Mouse (Mus musculus): ENCODE measurements around the gene Syne1. TPM values are rescaled to one million over a fixed set of nuclear protein-coding genes. Genes with fewer than 3 reads are reported as not detected.

Gene Syne1
- total and polyA plus RNA-seq, 2 experiments, result 9.6 to 26.4 TPM

DNA sequence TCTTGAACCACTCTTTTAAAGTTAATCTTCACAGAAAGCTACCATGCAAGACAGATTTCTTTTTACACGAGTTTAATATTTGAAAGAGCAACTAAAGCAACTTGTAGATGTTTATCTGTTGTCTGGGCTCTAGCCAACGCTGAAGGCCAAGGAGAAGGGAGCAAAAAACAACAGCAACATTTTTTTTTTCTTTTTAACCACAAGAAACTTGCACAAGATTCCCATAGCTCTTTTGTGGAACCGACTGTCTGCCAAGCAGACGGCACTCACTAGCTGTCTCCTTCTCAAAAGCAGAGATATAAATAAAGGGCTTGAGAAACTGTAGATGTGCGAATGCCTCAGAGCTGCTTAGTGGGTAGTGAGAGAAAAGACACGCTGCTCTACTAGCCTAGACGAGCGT is 391.6 kb downstream of the Syne1 start:
- 82% methylated on average over 8 of the region's 8 CpGs for WGBS
- H3K4me3 ChIP-seq (ENCODE audit: insufficient read depth, low read depth, low read length), result no peak overlapping the region
- no peak for DNase-seq (ENCODE audit: extremely low read depth, low read depth, low spot score)
- peaks cover 30% of the 10 kb centered on the region for H3K36me3 ChIP-seq (ENCODE audit: control insufficient read depth, insufficient read depth, low read length)
- no peaks in the 10 kb centered on the region; the same call in 1 of the 2 replicates for H3K79me2 ChIP-seq (ENCODE audit: control insufficient read depth, insufficient read depth, low read length)
- H3K4me1 ChIP-seq (ENCODE audit: control insufficient read depth, insufficient read depth, low read length), result no peaks in the 10 kb centered on the region
- no peak overlapping the region for H3K27ac ChIP-seq (replicated peaks; ENCODE audit: insufficient read depth, low read depth, low read length)
- no peaks in the 10 kb centered on the region for H3K27me3 ChIP-seq (ENCODE audit: control insufficient read depth, insufficient read depth, low read length)
- no peak for TF ChIP-seq CTCF (IDR thresholded peaks at IDR 0.05; ENCODE audit: low read depth, low read length)
- TF ChIP-seq POLR2A (IDR thresholded peaks at IDR 0.05; ENCODE audit: extremely low read depth, insufficient read depth, low read length), result no peak
- no peak overlapping the region for H3K9ac ChIP-seq (ENCODE audit: low read depth, low read length)

DNA sequence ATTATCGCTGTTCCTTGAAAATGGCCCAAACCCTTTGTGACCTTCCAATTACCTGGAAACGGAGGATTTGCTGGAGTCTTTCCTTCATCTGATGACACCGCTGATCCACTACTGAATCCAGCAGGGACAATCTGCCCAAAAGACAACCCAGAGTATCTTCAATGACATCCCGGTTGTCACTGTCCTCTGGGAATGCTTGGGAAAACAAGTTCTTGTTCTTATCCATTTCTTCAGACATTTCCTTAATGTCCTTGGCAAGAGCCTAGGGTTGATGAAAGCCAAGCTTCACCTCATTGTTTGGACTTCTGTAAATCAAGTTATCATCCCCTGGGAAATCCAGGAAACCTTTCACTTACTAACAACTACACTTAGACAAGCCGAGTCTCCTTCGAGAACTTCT is 398.2 kb downstream of the Syne1 start:
- no peak overlapping the region for H3K9ac ChIP-seq (ENCODE audit: low read depth, low read length)
- peaks cover 45% of the 10 kb centered on the region for H3K36me3 ChIP-seq (ENCODE audit: control insufficient read depth, insufficient read depth, low read length)
- DNase-seq (ENCODE audit: extremely low read depth, low read depth, low spot score), result no peak
- no peak overlapping the region for H3K27ac ChIP-seq (replicated peaks; ENCODE audit: insufficient read depth, low read depth, low read length)
- TF ChIP-seq CTCF (IDR thresholded peaks at IDR 0.05; ENCODE audit: low read depth, low read length) (no peak), POLR2A (IDR thresholded peaks at IDR 0.05; ENCODE audit: extremely low read depth, insufficient read depth, low read length) (no peak)
- no peak overlapping the region for H3K4me3 ChIP-seq (ENCODE audit: insufficient read depth, low read depth, low read length)
- H3K79me2 ChIP-seq (ENCODE audit: control insufficient read depth, insufficient read depth, low read length), result no peaks in the 10 kb centered on the region; the same call in 1 of the 2 replicates
- no peaks in the 10 kb centered on the region for H3K4me1 ChIP-seq (ENCODE audit: control insufficient read depth, insufficient read depth, low read length)
- no peaks in the 10 kb centered on the region for H3K27me3 ChIP-seq (ENCODE audit: control insufficient read depth, insufficient read depth, low read length)
- 90% methylated on average over 6 of the region's 6 CpGs for WGBS

DNA sequence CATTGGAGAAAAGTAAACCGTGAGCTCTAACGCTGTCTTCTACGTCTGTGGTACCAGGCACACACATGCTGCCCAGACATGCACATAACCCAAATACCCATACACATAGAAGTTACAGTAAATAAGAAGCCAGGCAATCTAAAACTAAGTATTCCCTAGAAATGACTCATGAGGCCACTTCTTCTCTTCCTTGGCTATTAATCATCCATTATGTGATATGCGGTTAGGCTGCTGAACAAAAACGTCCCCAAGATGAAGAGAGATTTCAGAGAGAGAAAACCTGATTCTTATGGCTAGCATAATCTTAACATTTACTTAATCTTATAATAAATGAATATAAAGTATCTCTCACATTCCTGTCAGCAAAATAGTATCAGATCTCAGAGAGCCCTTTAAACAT is 409.8 kb downstream of the Syne1 start:
- Histone ChIP-seq H3K4me1 (ENCODE audit: control insufficient read depth, insufficient read depth, low read length) (no peaks in the 10 kb centered on the region), H3K9ac (ENCODE audit: low read depth, low read length) (no peak overlapping the region), H3K4me3 (ENCODE audit: insufficient read depth, low read depth, low read length) (no peak overlapping the region), H3K27ac (replicated peaks; ENCODE audit: insufficient read depth, low read depth, low read length) (no peak overlapping the region), H3K27me3 (ENCODE audit: control insufficient read depth, insufficient read depth, low read length) (no peaks in the 10 kb centered on the region), H3K36me3 (ENCODE audit: control insufficient read depth, insufficient read depth, low read length) (peaks cover 56% of the 10 kb centered on the region), H3K79me2 (ENCODE audit: control insufficient read depth, insufficient read depth, low read length) (no peaks in the 10 kb centered on the region)
- WGBS, result 92% methylated on average over 5 of the region's 5 CpGs
- no peak for DNase-seq (ENCODE audit: extremely low read depth, low read depth, low spot score)
- TF ChIP-seq POLR2A (IDR thresholded peaks at IDR 0.05; ENCODE audit: extremely low read depth, insufficient read depth, low read length) (no peak), CTCF (IDR thresholded peaks at IDR 0.05; ENCODE audit: low read depth, low read length) (no peak)

DNA sequence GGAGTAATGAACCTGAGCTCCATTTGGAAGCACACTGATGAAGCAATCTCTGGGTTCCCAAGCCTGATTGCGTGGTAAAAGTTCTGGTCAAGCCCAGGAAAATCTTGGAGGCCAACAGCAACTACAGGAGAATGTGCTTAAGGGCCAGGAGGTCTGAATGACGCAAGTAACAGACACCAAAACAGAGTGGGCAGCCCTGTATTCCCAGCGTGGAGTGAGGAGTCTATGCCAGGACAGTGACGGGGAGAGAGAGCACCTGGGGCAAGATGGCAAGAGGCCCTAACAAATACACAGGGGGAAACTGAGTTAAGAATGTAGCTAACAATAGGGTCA is 411.4 kb downstream of the Syne1 start:
- Histone ChIP-seq H3K79me2 (ENCODE audit: control insufficient read depth, insufficient read depth, low read length) (no peaks in the 10 kb centered on the region), H3K27me3 (ENCODE audit: control insufficient read depth, insufficient read depth, low read length) (no peaks in the 10 kb centered on the region), H3K27ac (replicated peaks; ENCODE audit: insufficient read depth, low read depth, low read length) (no peak overlapping the region), H3K9ac (ENCODE audit: low read depth, low read length) (no peak overlapping the region), H3K4me3 (ENCODE audit: insufficient read depth, low read depth, low read length) (no peak overlapping the region), H3K36me3 (ENCODE audit: control insufficient read depth, insufficient read depth, low read length) (peaks cover 47% of the 10 kb centered on the region), H3K4me1 (ENCODE audit: control insufficient read depth, insufficient read depth, low read length) (no peaks in the 10 kb centered on the region)
- DNase-seq (ENCODE audit: extremely low read depth, low read depth, low spot score), result no peak
- TF ChIP-seq CTCF (IDR thresholded peaks at IDR 0.05; ENCODE audit: low read depth, low read length) (no peak), POLR2A (IDR thresholded peaks at IDR 0.05; ENCODE audit: extremely low read depth, insufficient read depth, low read length) (no peak)
- 85% methylated on average over 4 of the region's 4 CpGs for WGBS

DNA sequence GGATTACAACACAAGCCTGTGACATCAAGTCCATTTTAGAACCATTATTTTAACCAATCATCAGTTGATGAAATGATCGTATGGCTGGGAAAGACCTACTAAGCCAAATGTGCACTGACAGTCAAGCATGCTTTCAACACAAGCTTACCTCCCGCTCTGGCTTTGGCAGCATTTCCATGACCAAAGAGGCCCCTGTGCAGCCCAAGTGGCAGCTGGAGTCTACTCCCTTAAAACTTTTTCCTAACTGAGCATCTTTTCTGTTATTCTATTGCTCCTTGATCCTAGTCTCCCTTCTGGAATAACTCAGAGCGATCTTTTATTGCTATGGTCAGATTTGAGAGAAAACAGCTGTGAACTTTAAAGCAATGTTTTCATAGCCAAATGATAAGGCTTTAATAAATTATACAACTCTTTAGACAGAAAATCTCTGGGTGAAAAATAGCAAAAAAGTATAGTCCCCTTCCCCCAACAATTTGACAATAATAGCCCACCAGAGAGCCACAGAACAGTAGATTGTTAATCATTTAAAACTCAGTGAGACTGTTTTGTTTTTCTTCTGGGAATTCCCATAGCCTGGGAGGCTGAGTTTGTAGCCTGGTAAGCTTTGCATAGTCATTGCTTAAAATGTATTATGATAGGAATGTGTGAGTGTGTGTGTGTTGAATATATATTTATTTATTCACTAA is 411.9 kb downstream of the Syne1 start:
- Histone ChIP-seq H3K4me1 (ENCODE audit: control insufficient read depth, insufficient read depth, low read length) (no peaks in the 10 kb centered on the region), H3K36me3 (ENCODE audit: control insufficient read depth, insufficient read depth, low read length) (peaks cover 42% of the 10 kb centered on the region), H3K9ac (ENCODE audit: low read depth, low read length) (no peak overlapping the region), H3K27ac (replicated peaks; ENCODE audit: insufficient read depth, low read depth, low read length) (no peak overlapping the region), H3K27me3 (ENCODE audit: control insufficient read depth, insufficient read depth, low read length) (no peaks in the 10 kb centered on the region), H3K4me3 (ENCODE audit: insufficient read depth, low read depth, low read length) (no peak overlapping the region), H3K79me2 (ENCODE audit: control insufficient read depth, insufficient read depth, low read length) (no peaks in the 10 kb centered on the region)
- 89% methylated on average over 3 of the region's 3 CpGs for WGBS
- TF ChIP-seq CTCF (IDR thresholded peaks at IDR 0.05; ENCODE audit: low read depth, low read length) (no peak), POLR2A (IDR thresholded peaks at IDR 0.05; ENCODE audit: extremely low read depth, insufficient read depth, low read length) (no peak)
- DNase-seq (ENCODE audit: extremely low read depth, low read depth, low spot score), result no peak

DNA sequence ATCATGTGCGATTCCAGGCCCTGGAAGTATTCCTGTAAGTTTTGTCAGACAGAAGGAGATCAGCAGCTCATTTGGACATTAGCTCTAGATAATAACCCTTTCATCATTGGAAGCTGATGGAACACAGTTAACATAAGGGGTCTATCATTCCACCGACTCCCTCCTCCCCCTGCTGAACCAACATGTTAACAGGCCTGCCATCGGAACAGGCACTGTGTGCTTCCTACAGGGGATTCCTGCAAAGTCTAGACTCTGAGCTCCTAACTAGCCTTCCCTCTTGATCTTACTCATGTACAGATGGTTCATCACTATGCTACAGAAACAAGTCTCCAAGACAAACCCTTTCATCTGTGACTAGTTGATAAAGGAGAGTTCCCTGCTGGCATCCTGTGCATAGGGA is 419.2 kb downstream of the Syne1 start:
- H3K9ac ChIP-seq (ENCODE audit: low read depth, low read length), result no peak overlapping the region
- no peak for TF ChIP-seq POLR2A (IDR thresholded peaks at IDR 0.05; ENCODE audit: extremely low read depth, insufficient read depth, low read length)
- TF ChIP-seq CTCF (IDR thresholded peaks at IDR 0.05; ENCODE audit: low read depth, low read length), result no peak
- no peaks in the 10 kb centered on the region; the same call in 1 of the 2 replicates for H3K4me1 ChIP-seq (ENCODE audit: control insufficient read depth, insufficient read depth, low read length)
- WGBS, result 92% methylated on average over 3 of the region's 3 CpGs
- no peaks in the 10 kb centered on the region for H3K79me2 ChIP-seq (ENCODE audit: control insufficient read depth, insufficient read depth, low read length)
- no peaks in the 10 kb centered on the region for H3K27me3 ChIP-seq (ENCODE audit: control insufficient read depth, insufficient read depth, low read length)
- no peak overlapping the region for H3K4me3 ChIP-seq (ENCODE audit: insufficient read depth, low read depth, low read length)
- no peak overlapping the region for H3K27ac ChIP-seq (replicated peaks; ENCODE audit: insufficient read depth, low read depth, low read length)
- peaks cover 14% of the 10 kb centered on the region for H3K36me3 ChIP-seq (ENCODE audit: control insufficient read depth, insufficient read depth, low read length)
- DNase-seq (ENCODE audit: extremely low read depth, low read depth, low spot score), result no peak

Data from liver, adult 2 months (tissue).